Mouse (Mus musculus) T-helper 1 cell (primary cell): ENCODE data around the gene Txndc5.

Experiments used
- in situ Hi-C: fragments of 300-600 bp; cut with MboI, MseI; formaldehyde crosslinking; loops from one replicate; pipeline ENCODE4 v1.15.1; 2025; ENCODE audit warnings: high pct_unique_total_duplicates

The Txndc5 gene

GRCm38 (mm10) chr13:38528687-38529294 lies at the start of gene Txndc5:
Gene Txndc5, minus strand, starts transcription at chr13:38528824.
- in situ Hi-C loops: no loop called here

DNA sequence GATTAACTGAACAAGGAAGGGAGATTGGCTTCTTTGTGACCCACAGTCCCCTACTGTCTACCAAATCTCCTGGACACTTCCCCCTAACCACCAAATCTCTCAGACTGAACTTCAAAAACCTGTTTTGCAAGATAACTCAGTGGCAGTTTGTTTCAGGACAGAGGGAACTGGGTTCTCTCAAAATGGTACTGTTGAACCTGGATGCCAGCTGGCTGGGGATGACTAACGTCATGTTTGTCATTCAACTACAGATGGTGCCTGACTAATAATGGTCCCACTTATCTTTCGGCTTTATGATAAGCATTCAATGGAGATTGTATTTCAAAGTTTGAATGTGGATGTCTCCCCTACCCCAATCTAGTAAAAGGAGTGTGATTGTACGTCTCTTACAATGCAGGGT lies 46.0 kb upstream of the Txndc5 start:
- in situ Hi-C loops: loop anchor here (10.0 kb wide), 1 partner anchor 230 kb away; the partner anchor contains the start of gene Bmp6

- in situ Hi-C loops: loop anchor here (10.0 kb wide), 1 partner anchor 228 kb away; the partner anchor contains the start of gene Bmp6
Observed at GRCm38 (mm10) chr13:38573281-38573680, 44.7 kb upstream of the Txndc5 start.

DNA sequence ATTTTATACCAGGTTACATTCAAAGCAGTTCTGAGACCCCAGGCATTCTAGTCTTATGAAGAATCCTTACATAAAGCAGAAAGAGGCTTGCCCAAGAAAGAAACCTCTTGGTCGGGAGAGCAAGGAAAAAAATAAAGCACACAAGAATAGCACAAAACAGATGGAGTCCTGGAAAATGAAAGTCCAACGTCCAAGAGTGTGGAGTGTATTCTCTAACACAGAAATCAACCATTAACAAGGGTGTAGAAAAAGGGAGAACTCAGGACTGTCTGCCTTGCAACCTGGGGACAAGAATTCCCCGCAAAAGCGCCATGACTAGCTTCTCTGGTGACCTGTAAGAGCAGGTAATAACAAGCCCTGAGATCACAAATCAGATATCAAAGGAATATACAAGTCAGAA lies 36.6 kb upstream of the Txndc5 start:
- in situ Hi-C loops: no loop called here

DNA sequence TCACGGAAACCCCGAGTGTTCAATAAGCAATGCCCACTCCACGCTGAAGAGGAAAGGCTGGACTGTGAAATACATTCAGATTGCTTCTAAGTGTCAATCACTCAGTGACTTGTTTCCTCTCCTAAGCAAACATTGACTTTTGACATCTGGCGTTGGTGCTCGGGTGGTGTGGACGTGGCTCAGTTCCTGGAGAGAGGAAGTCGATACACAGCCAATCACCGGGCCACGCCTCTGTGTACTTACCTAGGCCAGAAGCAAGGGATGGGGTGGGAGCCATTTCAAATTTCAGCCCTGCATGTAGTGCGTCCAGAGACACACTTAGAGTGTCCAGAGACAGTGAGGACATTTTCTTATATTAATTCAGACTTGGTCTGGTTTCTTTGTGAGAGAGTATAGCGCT lies 26.0 kb upstream of the Txndc5 start:
- in situ Hi-C loops: no loop called here

- in situ Hi-C loops: no loop called here
Observed at GRCm38 (mm10) chr13:38554210-38554609, 25.6 kb upstream of the Txndc5 start.

GRCm38 (mm10) chr13:38548681-38549080 lies 20.1 kb upstream of the Txndc5 start:
- in situ Hi-C loops: no loop called here

DNA sequence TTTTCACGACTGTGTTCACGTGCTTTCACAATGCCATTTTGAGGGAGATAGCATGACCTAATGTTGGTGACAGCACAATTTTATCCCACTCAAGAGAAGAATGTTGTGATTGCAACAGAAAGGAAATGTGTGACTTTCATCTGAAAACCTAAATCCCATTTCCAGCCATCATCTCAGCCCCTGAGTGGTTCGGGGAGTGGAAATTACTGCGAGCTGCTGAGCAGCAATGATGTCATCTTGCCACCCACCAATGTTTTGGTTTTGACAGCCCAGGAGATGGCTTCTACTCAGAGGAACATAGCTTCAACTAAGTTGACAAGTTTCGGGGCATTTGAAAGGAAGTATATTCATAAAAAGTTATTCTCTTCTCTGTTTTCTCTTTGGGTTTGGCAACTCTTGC lies 19.1 kb upstream of the Txndc5 start:
- in situ Hi-C loops: no loop called here

DNA sequence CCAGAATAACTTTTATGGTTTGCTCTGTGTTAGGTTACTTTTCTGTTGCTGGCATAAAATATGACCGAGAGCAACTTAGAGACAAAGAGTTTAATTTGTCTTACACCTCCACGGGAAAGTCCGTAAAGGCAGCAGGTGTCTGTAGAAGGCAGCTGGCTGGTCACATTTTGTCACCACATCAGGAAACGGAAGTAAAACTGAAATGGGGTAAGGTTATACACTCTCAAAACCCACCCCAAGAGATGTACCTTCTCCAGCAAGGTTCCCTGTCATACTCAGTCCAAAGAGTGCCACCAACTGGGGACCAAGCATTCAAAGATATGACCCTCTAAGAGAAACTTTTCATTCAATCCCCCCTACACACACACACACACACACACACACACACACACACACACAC lies 18.1 kb upstream of the Txndc5 start:
- in situ Hi-C loops: no loop called here

GRCm38 (mm10) chr13:38545460-38545859 lies 16.8 kb upstream of the Txndc5 start:
- in situ Hi-C loops: no loop called here

- in situ Hi-C loops: no loop called here
Observed at GRCm38 (mm10) chr13:38544769-38545445, 16.3 kb upstream of the Txndc5 start.

GRCm38 (mm10) chr13:38543455-38544125 lies 15.0 kb upstream of the Txndc5 start:
- in situ Hi-C loops: no loop called here

- in situ Hi-C loops: no loop called here
Observed at GRCm38 (mm10) chr13:38539192-38539900, 10.7 kb upstream of the Txndc5 start.

GRCm38 (mm10) chr13:38537521-38537920 lies 8.9 kb upstream of the Txndc5 start:
- in situ Hi-C loops: no loop called here

DNA sequence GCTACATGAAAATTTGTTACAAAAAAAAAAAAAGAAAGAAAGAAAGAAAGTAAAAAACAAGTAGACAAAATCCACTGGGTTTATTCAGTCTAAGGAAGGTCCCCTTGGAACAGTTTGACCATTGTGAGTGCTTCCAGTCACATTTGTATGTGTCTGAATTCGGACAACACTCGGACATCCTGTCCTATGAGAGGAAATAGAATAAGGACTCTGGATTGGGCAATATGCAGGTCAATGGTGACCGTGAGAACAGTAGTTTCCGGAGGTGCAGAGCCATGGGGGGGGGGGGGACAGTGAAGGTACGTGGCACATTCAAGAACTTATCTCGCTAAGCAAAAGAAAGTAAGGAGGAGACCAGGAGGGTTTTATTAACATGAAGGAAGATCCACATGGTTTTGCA lies 6.1 kb upstream of the Txndc5 start:
- in situ Hi-C loops: no loop called here

GRCm38 (mm10) chr13:38534016-38534415 lies 5.4 kb upstream of the Txndc5 start:
- in situ Hi-C loops: no loop called here

DNA sequence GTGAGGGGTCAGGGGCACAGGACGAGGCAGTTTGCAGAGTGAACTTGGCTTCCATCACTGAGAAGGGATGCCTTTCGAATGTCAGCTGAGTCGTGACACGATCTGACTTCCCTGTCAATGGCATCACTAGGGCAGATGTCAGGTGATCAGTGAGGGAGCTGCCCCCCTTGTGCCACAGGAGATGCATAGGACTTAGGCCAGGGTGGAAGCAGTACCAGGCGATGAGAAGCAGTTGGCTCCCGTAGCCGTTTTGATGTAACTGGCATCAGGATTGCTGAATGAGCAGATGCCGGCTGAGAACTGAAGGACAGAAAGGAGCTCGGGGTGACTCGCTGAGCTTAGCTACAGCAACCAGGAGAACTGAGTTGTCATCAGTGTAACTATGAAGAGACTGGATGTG lies 4.8 kb upstream of the Txndc5 start:
- in situ Hi-C loops: no loop called here

DNA sequence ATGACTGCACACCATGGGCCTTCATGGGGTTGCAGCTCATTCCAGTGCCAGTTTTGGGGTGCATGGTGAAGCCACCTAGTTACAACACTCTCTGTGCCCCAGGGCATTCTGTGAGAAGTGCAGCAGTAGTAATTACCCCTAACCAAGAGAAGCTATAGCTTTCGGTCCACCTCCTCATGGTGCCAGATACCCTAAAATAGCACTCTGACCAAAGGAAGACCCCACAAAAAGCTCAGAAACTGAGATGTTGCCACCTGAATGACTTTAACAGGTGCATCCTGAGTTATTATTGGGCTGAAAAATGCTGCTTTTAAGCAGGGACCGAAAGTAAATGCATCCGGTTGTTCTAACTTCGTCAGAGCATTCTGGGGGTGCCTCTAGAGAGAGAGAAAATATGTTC lies 2.9 kb upstream of the Txndc5 start:
- in situ Hi-C loops: no loop called here

- in situ Hi-C loops: no loop called here
Observed at GRCm38 (mm10) chr13:38529576-38529975, 952 bp upstream of the Txndc5 start.

DNA sequence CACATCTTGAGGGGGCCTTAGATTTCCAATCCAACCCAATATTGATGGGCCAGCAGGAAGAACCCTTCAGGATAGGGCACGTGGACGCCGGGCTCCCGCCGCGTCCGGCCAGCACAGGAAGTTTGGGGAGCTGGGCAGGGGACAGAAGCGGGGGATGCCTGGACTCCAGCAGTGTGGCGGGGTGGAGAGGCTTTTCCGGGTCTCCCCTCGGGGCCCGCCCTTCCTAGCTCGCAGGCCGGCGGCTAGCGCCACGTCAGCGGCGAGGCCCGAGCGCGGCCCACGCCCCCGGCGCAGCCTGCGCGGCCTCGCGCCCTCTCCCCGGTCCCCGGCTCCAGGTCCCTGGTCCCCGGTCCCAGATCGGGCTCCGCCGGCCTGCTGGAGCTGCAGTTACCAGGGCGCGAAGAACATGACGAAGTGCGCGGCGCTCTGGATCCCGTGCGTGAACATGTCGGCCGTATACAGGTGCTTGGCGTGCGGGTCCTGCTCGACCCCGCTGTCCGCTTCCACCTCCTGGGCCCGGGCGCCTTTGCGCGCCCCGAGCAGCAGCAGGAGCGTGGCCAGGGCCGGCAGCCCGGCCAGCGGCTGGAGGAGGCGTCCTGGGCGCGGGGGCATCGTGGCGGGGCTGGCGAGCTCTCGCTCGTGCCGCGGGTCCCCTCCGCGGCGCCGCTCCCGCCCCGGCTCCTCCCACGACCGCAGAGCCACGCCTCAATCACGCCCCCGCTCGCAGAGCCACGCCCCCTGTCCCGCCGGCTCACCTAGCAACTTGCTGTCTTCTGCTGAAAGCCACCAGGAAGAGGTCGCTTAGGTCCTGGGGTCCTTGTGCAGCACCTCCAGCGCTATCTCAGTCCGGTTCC lies 600 bp downstream of the Txndc5 start:
- in situ Hi-C loops: no loop called here

GRCm38 (mm10) chr13:38527041-38527796 lies 1.4 kb downstream of the Txndc5 start:
- in situ Hi-C loops: no loop called here
